Mouse (Mus musculus): ENCODE data around the gene Tppp3.

- TF ChIP-seq CTCF (IDR thresholded peaks at IDR 0.05; ENCODE audit: low read depth) (peak; percentile 51), EP300 (IDR thresholded peaks at IDR 0.05; ENCODE audit: low read depth) (no peak; the same call in 1 of the 2 replicates)
Observed at GRCm38 (mm10) chr8:105471314-105472015, at the start of gene Tppp3.
